Mouse (Mus musculus): ENCODE measurements around the gene Slc34a3.

DNA sequence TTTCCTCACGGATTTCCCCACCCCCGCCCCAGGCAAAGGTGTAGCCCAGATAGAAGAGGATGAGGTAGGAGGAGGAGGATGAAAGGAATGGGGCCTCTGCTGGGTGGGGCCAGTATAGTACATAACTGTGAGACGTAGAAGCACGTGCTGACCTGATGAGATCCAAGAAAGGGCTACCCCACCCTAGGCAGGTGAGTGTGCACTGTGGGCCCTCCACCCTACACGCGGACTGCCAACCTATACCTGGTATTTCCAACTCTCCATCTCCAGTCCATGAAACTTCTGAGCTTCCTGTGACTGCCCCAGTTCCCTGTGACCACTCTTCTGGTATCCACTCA, 7.2 kb upstream of the Slc34a3 start:
- TF ChIP-seq UBTF (IDR thresholded peaks at IDR 0.05; ENCODE audit: low read depth, low read length): no peak
- no peak for TF ChIP-seq EP300 (IDR thresholded peaks at IDR 0.05; ENCODE audit: low read length)
- TF ChIP-seq POLR2A (IDR thresholded peaks at IDR 0.05; ENCODE audit: low read depth, low read length): no peak
- TF ChIP-seq MAFK (IDR thresholded peaks at IDR 0.05; ENCODE audit: insufficient replicate concordance, low read length): no peak
- TF ChIP-seq ZC3H11A (IDR thresholded peaks at IDR 0.05; ENCODE audit: low read depth, low read length): no peak
- TF ChIP-seq TCF12 (IDR thresholded peaks at IDR 0.05; ENCODE audit: low read depth, low read length): no peak

Data from CH12.LX (cell line).